Mouse (Mus musculus): ENCODE data around the gene 1700008O03Rik. TPM values are rescaled to one million over a fixed set of nuclear protein-coding genes. Genes with fewer than 3 reads are reported as not detected.

The 1700008O03Rik gene
- total RNA-seq, 2 experiments from 2014 or later, result not detected

DNA sequence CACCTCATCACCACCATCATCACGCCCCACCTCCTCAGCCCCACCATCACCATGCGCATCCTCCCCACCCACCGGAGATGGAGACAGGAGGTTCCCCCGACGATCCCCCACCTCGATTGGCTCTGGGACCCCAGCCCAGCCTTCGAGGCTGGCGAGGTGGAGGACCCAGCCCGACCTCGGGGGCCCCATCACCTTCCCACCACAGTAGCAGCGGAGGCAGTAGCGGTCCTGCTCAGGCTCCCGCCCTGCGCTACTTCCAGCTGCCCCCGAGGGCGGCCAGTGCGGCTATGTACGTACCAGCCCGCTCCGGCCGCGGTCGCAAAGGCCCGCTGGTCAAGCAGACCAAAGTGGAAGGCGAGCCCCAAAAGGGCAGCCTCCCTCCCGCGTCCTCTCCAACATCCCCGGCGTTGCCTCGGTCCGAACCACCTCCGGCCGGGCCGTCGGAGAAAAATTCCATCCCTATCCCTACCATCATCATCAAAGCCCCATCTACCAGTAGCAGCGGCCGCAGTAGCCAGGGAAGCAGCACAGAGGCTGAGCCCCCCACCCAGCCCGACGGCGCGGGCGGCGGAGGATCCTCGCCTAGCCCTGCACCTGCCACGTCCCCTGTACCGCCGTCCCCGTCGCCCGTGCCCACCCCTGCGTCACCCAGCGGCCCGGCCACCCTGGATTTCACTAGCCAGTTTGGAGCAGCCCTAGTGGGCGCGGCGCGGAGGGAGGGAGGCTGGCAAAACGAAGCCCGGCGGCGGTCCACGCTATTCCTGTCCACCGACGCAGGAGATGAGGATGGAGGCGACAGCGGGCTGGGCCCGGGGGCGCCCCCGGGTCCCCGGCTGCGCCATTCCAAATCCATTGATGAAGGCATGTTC, 33.5 kb downstream of the 1700008O03Rik start:
- intact Hi-C loops (cut with DNase I), result loop anchor here (1.0 kb wide), 1 partner anchor 89 kb away; no protein-coding TSS in a partner anchor
- no peak for DNase-seq

DNA sequence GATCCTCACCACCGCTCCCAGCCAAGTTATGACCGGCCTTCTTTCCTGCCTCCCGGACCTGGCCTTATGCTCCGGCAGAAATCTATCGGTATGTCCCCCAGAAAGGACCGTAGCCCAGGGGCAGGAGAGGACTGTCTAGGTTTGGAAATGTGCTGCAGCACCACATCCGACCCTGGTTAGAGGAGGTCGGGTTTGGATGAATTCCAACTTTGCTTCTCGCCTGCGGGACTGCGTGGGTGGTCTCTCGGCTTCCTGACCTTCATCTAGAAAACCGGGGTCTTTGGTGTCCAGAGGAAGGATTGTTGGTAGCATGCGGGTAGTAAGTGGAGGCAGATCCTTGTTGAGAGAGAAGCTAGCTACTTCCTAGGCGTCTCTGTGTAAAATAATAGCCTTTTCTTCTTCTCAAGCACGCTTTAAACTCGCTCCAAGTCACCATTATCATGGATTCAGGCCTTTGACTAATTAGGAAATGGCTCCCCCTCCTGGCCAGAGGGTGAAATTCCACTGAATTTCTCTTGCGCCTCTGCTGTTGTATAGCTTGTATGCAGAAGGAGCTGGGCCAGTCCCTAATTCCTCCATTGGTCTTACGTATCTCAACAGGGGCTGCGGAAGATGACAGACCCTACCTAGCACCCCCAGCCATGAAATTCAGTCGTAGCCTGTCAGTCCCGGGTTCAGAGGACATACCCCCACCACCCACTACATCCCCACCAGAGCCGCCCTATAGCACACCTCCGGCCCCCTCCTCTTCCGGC, 34.5 kb downstream of the 1700008O03Rik start:
- DNase-seq, result peak; percentile 53 to 54

GRCm38 (mm10) chr7:44349043-44349442, 36.6 kb downstream of the 1700008O03Rik start:
- no peak for DNase-seq
- intact Hi-C loops (cut with DNase I), result no loop called here

More for the DNA sequence above, 34.5 kb downstream of the 1700008O03Rik start:
- intact Hi-C loops (cut with DNase I), result loop anchor here (1.0 kb wide), 1 partner anchor 88 kb away; no protein-coding TSS in a partner anchor

- DNase-seq, result no peak
- intact Hi-C loops (cut with DNase I), result no loop called here
Measured at GRCm38 (mm10) chr7:44344622-44345021, 41.0 kb downstream of the 1700008O03Rik start.

DNA sequence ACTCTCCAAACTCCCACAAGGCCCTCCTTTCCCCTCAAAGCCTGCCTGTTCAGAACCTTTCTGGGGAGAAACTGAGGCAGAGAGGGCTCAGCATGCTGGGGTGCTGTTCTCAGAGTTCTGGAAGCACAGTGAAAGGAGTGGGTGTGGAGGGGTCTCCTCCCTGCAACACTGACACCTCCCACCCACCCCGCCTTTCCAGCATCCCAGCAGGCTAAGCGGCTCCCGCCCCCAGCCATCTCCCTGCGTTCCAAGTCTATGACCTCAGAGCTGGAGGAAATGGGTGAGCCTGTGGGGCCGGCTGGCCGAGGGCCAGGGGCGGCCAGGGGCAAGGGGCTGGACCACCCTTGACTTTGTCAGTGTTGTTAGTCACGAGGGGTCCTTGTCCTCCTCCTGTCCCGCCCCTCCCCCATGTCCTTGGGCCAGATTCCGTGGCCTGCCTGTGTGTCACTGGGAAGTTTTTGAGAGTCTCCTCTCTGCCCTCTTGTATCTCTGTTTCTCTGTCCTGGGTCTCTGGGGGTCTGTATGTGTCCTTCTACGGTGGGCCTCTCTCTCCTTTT, 42.1 kb downstream of the 1700008O03Rik start:
- intact Hi-C loops (cut with DNase I), result no loop called here
- DNase-seq, result no peak

DNA sequence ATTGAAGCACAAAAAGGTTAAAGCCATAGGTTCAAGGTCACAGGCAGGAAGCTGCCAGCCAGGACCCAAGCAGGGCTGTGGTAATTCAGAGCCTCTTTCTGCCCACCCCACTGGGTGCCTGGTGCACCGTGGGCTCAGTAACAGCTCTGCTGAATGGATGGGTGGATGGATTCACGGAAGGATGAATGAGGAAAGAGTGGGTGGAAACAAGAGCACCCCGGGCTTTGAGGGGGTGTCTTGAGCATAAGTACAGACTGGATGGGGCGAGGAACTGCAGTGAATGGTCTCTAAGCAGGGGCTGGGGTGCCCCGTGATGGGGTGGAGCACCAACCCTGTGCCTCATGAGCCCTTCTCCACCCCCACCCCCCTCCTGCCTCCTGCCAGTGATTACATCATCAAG, 43.9 kb downstream of the 1700008O03Rik start:
- intact Hi-C loops (cut with DNase I), result no loop called here
- no peak for DNase-seq

DNA sequence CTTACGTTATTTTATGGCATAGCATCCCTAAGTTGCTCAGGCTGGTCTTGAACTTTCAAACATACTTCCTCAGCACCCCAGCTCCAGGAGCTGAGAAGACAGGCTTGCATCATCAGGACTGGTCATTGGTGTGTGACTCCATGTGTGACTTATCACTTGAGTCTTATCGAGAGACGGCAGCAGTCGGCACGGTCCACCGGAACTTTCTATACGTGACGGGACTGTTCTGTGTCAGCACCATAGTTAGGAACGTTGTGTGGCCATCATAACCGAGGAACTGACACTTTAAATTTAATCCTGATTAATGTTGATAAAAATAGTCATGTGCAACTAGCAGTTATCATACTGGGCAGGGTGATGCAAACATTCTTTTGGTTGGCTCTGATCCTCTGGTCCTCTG, 44.5 kb downstream of the 1700008O03Rik start:
- intact Hi-C loops (cut with DNase I), result no loop called here
- DNase-seq, result no peak

DNA sequence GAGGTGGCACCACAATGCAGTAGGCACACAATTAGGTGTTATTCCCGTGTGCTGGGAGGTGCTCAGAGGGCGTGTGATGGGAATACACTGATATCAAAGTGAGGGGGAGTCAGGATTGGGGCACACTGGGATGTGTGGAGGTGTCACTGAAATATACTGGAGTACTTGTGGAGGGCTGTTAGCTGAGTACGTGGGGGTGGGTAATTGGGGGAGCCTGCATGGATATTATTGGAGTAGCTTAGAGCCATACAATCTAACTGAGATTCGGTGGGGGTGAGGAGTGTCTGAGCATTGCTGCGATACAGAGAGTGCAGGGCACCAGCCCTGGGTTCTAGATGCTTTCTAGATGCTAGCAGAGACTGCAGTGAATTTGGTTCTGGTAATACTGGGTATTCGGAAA, 45.4 kb downstream of the 1700008O03Rik start:
- no peak for DNase-seq
- intact Hi-C loops (cut with DNase I), result no loop called here

DNA sequence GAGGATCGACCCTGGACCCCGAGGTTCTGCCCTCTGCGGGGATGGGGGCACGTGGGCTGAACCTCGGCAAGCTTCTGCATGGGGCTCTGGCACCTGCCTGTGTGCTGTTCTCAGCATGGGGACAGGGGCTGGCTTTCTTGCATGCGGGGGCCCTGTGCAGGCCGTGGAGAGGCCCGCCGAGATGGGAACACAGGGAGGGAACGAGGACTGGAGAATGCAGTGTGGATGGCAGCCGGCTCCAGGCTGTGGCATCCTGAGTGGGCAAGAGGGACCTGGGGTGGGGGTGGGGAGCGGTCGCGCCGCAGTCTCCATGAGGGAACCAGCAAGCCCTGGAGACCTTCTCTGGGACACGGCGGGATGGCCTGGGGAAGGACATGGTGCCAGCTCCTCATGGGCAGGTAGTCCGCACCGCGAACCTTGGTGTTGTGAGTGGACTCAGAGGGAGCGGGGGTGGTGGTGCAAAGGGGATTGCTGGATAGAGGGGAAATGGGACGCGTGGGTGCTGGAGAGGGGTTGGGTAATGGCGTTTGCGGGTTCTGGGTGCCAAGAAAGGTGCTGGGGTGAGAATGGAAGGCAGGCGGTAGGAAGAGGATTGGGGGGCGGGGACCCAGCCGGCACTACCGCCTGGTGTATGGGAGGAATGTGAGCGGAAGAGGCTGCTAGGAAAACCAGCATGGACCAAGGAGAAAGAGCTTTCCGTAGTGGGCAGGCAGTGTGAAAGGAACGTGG, 48.3 kb downstream of the 1700008O03Rik start:
- DNase-seq, result no peak
- intact Hi-C loops (cut with DNase I), result no loop called here

DNA sequence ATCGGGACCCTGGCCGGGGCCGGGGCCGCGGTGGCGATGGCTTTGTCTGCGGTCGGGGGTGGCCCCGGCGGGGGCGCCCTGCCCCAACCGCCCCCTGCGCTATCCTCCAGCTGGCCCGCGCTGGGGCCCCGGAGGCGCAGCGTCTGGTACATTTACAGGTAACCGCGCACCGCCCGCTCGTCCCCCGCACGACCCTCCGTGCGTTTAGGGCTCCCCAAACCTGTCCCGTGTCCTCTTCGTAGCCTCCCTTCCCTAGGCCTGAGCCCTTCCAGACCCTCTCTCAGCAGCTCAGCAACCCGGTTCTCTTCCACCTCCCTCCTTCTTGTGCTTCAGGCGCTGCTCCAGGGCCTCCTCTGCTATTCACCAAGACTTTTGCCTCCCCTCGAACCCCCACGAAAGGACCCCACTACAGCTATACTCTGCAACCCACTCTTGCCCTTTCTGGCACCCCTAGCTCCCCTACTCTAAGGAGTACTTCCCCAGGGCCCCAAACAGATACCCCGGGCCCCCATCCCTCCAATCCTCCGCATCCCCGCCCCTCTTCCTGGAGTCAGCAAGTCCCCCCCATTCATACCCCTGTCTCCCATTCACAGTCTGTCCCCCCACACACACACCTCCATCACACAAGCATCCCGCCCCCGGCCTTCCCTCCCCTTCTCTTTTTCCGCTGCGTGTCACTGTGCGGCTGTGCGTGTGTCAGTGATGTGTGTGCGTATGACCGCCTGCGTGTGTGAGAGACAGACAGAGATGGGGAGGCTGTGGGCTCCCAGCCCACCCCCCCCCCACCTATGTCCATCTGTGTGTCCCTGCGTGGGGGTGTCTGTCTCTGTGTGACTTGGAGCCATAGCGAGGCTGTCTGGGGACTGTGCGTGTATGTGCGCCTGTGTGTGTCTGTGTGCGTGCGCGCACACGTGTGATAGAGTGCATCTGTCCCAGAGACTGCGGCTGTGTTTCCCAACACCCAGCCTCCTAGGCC, 49.3 kb downstream of the 1700008O03Rik start:
- intact Hi-C loops (cut with DNase I), result no loop called here
- no peak for DNase-seq

DNA sequence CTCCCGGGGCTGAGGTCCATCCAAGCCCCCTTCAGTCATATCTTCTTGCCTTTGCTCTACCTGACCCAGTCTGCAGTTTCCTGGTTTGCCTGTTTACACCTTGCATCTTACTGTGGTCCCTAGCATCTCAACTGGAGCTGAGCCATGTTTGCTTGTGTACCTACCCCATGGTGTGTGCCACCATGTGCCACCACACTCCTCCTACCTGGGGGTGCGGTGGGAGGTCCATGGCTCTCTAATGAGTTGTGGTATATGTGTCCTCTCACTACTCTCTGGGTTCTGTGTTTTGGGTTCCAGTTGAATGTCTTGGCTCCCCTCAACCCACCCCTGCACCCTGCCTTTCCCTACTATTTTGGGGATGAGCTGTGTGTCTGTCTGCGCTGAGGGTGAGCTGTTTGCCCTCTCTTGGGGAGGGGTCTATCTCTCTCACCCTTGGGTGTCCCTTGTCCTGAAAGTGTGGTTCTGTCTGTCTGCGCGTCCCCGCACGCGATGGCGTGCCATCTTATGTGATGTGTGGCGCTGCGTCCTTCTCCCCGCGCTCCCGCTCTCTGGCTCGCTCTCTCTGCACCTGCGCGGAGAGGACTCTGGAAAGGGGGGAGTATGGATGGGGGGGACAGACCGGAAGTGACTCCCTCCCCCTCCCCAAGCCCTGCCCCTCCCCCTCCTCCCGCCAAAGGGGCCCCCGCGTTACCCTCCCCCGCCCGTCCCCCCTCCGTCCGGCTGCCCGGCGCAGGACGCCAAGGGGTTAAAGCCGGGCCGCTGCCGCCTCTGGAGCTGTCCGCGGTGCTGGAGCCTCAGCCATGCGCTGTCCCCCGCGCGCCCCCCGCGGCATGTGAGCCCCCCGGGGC, 50.4 kb downstream of the 1700008O03Rik start:
- intact Hi-C loops (cut with DNase I), result no loop called here
- DNase-seq, result no peak

GRCm38 (mm10) chr7:44334139-44334538, 51.5 kb downstream of the 1700008O03Rik start:
- no peak for DNase-seq
- intact Hi-C loops (cut with DNase I), result no loop called here

- intact Hi-C loops (cut with DNase I), result no loop called here
- no peak for DNase-seq
Measured at GRCm38 (mm10) chr7:44332336-44332735, 53.3 kb downstream of the 1700008O03Rik start.

DNA sequence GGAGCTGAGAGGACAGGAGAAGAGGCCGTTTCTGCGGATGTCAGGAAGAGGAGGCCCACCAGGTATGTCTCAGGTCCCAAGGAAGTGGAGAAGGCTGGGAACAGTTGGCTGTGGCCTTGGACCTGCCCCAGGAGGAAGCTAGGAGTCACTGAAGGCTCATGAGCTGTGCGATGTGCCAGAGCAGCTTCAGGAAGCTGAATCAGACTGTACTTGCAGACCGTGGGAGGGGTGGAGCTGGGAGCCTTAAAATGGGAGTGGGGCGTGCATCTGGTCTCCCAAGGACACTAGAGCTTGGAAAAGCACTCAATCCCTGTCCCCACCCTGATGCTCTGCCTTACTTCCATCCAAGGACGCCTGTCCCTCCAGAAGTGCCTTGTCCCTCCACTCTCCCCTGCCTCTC, 59.0 kb downstream of the 1700008O03Rik start:
- no peak for DNase-seq
- intact Hi-C loops (cut with DNase I), result no loop called here

- intact Hi-C loops (cut with DNase I), result no loop called here
- no peak for DNase-seq
Measured at GRCm38 (mm10) chr7:44322290-44322689, 63.3 kb downstream of the 1700008O03Rik start.

DNA sequence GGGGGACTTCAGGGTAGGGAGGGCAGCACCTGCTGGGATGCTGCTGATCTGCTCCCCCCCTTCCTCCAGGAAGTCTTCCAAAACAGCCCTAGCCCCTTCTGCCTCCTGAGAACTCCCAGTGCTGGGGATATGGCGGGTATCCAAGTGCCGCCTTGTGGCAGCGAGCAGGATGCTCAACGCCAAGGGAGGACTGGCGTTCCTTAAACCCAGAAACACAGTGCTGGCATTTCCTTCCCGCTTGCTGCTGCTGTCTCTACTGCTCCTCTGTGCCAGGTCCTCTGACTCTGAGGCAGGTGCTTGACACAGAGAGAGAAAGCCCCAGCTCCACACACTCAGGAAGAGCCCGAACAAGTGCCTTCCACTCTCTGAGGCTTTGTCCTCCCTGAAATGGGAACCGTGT, 64.7 kb downstream of the 1700008O03Rik start:
- no peak for DNase-seq
- intact Hi-C loops (cut with DNase I), result no loop called here

- intact Hi-C loops (cut with DNase I), result loop anchor here (10.0 kb wide), 1 partner anchor 53 kb away; the partner anchor contains the start of gene Gm15517
- no peak for DNase-seq
Measured at GRCm38 (mm10) chr7:44317913-44318312, 67.7 kb downstream of the 1700008O03Rik start.

DNA sequence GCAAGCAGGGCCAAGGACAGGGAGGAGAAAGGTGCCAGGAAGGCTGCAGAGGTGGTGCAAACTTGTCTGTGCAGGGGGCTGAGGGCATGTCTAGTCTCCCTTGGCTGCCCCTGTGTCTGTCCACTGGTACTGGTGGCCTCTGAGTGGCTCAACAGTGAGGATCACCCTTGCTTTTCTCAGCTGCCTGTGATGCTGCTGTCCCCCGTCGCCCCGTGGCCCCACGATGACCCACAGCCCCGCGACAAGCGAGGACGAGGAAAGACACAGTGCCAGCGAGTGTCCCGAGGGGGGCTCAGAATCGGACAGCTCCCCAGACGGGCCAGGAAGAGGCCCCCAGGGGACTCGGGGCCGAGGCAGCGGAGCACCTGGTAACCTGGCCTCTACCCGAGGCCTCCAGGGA, 73.1 kb downstream of the 1700008O03Rik start:
- intact Hi-C loops (cut with DNase I), result loop anchor here (10.0 kb wide), 1 partner anchor 48 kb away; the partner anchor contains the start of gene Gm15517
- no peak for DNase-seq
